Mouse (Mus musculus) activated CD4-positive, CD25-positive, alpha-beta regulatory T cell, adult 4 months (primary cell): ENCODE measurements around the gene Skap2. TPM values are rescaled to one million over a fixed set of nuclear protein-coding genes. Genes with fewer than 3 reads are reported as not detected.

Source experiments
- ATAC-seq: one replicate; pipeline ENCODE4 v1.8.0; 2017
- polyA plus RNA-seq, 2 experiments: library from polyadenylated mRNA; unstranded; fragments of 100-300 nt; shearing (Covaris generic); gene quantifications; one replicate each; pipeline ENCODE4 v1.2.1; 2017

The Skap2 gene
- polyA plus RNA-seq, 2 experiments from 2014 or later = 15.6 to 20.1 TPM

DNA sequence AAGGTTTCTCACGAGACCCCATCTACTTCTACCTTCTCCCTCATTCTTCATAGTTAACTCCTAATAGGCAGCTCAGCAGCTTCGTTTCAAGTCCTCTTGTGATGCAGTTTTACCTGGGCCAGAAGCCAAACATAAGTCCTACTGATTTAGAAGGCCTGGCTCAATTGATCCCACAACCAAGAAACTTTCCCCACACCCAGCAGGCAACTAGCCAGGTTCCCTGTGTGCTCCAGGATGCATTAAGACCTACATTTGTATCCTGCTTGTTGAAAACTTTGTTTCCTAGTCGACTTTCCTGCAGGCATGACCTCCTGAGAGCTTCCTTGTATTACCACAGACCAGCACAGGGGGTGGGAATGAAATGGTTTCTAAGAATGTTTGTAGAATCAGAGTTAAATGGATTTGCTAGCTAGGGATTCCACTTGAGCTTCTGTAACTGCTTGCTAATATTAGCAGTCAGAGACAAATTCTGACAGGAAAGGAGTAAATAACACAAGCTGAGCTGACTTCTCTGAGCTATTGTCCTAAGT lies 125.4 kb downstream of the Skap2 start:
- no peak for ATAC-seq

DNA sequence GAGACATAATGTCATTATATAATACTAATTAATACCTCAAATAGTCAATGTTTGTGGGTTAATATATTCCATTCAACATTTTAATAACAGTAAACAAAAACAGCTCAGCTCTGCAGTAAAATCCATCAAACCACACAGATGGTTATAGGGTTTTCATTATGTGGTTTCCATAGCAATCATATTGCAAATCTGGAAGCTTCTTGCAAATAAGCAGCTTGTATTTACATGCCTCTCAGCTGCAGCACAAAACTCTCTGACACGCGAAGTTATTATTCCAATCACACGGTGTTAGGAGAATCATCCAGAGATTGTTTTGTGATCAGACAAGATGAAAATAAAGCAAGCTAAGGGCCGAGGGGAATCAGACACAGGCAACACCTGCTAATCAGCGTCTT lies 129.5 kb downstream of the Skap2 start:
- no peak for ATAC-seq

DNA sequence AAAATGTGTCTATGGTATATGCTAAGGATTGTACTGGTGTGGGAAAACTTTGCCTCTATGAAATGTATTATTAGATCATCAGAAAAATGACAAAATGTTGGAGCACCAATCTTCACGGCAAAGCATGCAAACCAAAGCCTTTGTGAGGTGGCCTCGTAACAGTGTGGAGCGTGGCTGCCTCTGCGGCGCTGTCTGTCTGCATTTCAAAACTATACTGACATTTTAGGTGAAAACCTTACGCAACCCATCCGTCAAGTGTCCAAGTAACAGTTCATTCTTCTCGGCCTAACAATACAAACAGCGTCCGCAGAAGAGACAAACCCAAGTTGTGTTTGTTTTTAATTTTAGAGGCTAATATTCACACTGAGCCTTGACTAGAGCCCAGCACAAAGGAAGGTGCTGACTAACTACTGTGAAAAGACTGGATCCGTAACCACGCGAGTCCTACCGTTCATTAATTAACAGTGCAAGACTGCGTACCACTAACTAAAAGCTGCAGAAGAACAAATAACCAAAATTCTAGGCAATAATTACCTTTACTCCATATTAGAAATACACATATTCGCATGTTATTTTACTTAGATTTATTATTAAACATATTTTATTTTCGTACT lies 130.0 kb downstream of the Skap2 start:
- no peak for ATAC-seq

DNA sequence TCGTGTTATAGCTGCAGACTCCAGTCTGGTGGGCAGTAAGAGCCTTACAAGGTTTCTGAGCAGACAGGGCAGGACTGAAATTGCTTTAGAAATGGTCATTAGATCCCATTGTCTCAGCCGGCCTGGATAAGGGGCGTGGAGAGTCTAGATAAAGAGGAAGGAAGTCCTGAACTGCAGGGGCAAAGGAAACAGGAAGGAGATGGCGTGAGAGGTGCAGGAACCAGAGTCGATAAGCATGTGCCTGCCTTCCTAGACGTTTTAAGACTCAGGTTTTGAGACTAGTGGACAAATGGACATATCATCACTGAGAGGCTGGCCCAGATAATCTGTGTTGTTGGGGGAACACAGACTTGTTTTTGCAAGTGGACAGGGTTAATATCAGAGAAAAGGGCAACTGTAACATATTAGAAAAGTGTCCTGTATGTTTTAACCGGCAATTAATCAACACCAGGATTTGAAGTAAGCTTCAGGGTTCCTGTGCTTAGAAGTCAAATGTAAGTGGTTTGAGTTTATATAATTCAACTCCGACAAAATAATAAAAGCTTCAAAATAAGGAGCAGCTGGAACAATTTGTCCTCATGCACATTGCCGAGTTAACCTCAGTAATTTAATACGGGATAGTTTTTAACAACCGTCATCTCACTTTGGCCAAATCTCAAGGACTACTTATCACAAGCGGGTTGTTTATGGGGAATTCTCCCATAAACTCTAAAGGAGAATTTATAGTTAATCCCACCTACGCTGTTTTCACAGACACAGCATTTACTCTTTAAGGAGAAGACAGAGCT lies 131.0 kb downstream of the Skap2 start:
- ATAC-seq = no peak

DNA sequence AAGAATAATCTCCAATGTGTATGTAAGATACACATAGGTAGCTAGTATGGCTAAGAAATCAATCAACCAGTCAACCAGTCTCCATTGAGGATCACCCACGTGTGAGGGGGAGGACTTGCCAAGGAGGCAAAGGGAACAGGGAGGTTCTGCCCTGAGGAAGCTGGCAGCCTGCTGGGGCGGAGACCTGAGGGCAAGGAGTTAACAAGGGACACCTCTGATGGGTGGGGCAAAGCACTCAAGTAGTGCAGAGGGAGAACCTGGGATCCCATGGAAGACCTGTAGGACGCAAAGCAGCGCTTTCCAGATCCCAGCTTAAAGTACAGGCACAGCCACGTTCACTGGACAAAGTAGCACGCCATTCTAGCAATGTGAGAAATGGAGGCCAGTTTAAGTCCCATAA lies 131.6 kb downstream of the Skap2 start:
- ATAC-seq = no peak

DNA sequence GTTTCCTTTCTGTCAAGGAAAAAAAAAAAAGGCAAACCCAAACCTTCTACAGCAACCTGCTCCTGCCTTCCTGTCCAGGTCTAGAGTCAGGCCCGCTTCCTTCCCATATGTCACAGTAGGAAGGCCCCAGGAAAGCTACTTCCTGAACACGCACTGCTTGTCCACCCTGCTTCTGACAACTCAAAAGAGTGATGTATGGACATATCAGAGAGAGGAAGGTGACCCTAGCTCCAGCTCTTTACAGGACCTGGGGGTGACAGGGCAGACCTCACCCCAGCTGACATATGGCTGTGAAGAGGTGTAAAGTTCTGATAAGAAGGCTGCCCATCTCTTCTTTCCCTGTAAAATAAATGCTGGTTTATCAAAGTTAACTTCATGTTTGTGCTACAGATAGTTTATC lies 133.8 kb downstream of the Skap2 start:
- no peak for ATAC-seq

DNA sequence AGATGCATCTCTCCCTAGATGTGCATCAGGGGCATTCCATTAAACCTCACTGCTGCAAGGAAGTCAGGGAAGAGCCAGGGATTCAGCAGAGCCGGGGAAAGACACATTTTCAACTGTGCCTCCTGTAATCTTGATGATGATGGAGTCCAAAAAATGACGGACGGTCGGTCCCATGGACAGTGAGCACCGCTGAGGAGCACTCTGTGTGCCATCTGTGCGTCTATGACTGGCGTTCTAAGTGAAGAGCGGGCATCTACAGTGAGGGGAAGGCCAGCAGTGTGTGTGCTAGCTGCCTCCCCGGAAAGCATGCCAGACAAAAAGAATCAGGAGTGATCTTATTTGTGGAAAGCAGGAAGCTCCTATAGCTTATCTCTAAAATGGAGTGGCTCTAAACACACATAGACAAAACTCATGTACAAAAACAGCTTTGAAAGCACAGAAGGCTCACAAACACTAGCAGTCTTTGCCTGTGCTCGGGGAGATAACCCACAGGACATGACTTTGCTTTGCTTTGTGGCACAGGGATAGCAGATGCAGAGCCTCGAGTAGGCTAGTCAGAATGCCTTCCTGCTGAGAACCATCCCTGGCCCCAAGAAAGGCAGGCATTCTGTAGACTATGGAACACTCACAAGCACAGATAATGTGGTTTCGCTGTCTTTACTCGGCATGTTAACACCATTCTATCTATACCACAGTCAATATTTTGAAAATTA lies 135.4 kb downstream of the Skap2 start:
- ATAC-seq = no peak

DNA sequence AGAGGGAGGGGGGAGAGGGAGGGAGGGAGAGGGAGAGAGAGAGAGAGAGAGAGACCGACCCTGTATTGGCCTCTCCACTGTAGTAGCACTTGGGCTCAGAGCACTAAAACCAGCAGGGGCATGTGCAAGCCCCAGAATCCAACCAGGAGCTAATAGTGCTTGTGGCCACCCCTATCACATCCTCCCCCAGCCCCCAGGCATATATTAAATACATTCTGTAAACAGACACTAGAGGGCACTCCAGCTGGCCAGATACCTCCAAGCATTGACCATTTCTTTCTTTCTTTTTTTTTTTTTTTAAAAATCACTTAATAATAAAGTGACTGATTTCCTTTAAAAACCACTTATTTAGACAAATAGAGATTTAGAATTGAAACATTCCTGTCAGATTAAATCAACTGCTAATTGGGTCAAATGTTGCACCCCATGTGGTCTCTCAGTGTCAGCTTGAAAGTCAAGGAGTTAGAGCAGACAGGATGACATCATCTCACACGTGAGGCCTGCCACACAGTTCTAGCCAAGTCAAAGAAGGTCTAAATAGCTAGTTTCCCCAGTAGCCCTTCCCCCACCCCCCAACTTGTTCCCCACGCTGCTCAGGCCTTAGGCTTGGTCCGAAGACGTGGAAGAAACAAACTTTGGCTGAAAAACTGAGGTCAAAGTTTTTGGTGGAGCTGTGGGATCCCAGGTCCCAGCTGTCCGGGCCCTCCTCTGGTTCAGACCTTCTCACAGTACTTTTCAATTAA lies 136.3 kb downstream of the Skap2 start:
- no peak for ATAC-seq

DNA sequence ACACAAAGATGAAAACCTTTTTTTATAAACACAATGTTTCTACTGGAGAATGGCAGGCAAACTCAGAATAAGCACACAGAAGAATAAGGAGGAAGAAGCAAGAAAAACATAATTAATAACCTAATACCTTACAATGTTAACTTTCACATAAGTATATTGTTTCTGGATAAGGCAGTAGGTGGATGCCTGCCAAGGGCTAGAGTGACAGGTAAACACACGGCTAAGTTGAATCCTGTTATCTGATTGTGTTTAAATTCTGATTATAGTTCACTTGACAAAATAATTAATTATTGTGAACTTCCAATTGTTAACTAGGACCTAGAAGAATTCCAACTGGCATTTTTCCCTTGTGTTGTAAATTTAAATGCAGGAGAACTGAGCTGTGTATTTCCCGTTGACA lies 138.3 kb downstream of the Skap2 start:
- ATAC-seq = no peak

DNA sequence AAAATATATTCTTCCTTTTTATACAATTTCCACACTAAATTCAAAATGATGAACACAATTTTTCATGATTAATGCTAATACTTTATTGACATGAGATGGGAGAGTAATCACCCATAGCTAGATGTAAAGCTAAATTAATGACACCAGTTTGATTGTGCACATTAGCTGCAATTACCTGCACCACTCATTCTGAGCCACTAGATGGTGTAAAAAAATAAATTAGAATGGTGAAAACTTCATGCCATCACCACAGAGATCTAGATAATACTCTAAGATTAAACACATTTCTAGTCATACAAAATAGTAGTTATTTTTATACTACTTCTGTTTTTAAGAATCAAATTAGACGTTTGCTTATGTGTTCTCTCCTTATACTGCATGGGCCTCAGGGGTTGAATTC lies 141.2 kb downstream of the Skap2 start:
- ATAC-seq = peak; percentile 46

DNA sequence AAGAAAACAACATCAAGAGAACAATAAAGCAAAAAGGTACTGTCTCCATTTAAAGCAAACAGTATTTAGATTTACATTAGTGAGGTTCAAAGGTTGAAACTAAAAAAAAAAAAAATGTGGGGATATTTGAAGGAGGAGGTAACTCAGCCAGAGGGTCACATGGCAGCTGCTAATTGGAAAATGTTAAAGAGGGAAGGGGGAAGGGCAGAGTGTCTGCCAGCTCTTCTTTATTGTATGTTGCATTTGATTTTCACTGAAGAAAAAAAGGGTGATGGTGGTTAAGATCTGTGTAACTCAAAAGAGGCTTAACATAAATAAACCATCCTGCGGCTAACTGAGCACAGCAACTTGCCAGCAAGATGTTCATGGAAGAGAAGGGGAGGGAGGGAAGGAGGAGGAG lies 142.1 kb downstream of the Skap2 start:
- no peak for ATAC-seq

DNA sequence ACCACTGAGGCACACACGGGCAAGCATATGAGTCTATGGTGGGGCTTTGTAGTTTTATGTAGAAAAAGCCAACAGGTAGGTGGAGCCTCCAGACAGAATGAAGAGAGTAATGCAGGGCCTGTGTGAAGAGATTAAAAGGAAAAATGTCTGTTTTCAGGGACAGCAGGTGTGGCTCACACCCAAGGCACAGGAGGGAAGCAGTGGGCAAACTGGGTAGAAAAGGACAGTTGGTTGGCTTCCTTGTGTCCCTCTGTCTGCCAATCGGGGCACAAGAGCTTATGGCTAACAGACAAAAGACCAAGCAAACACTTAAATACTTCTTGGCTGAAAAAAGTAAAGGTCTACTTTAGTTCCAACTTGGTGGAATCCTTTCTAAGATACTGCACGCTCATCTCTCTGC lies 145.8 kb downstream of the Skap2 start:
- ATAC-seq = no peak

DNA sequence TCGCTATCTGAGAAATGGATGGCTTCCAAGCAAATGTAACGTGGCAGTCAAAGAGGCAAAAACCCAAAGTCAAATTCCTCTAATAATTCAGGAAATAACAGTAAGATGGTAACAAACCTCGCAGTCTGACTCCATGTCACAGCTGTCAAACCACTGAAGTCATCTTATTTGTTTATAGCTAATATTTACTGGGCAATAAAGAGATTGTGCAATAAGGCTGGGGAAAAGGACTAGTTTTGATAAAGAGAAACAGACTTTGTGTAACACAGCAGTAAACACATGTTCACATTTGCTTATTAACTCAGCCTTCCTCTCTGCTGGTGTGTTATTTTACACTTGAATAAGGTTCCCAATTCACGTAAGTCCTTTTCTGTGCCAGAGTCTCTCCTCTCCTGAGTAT lies 148.8 kb downstream of the Skap2 start:
- ATAC-seq = no peak

DNA sequence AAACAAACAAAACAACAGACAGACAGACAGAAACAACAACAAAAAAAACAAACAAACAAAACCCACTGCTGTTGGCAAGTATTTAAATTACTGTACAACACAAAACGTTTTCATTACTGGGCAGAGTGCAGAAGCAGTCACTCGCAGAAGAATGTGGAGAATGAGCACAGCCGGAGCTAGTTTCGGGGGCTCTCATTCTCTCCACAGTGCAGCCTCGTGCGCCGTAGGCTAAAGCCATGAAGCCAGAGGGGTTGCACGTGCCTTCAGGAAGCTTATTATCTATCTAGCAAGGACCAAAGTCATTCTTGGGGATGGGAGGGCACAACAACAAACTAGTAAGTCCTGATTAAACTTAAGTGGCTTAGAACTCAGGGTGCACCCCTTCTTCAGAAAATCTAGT lies 152.0 kb downstream of the Skap2 start:
- ATAC-seq = no peak

DNA sequence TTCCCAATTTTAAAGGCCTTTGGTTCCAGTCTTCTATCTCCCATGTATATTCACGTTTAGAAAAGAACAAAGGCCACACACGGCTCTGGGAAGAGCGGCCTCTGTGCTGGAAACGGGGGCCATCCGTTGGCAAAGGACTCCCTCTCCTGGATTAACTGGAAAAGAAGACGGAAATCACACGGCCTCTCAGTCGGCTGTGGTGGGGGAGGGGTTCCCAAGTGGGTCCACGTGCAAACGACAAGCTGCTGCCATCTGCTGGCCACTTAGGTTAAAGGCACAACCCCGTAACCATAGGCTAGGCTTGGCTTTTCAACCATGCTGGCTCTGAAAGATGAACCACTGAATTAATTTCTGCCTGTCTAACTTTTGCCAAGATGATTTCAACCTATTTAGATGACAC lies 154.5 kb downstream of the Skap2 start:
- ATAC-seq = peak; percentile 93

DNA sequence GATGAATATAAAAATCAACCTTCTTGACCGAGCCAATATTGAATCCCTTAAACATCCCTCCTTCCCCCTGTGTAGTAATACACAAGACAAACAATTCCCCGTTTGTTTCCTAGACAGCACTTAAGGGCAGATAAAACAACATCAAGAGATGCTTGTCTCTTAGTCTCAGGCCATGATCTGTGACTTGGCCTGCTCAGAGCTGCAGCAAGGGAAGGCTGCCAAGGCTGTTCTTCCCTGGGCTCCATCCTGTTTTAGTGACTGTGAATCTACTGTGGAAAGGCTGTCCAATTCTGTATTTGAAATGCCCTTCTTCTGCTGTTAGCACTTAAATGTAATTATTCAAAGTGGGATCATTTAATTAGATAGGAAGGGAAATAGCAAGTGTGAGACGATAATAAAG lies 159.1 kb downstream of the Skap2 start:
- ATAC-seq = no peak

DNA sequence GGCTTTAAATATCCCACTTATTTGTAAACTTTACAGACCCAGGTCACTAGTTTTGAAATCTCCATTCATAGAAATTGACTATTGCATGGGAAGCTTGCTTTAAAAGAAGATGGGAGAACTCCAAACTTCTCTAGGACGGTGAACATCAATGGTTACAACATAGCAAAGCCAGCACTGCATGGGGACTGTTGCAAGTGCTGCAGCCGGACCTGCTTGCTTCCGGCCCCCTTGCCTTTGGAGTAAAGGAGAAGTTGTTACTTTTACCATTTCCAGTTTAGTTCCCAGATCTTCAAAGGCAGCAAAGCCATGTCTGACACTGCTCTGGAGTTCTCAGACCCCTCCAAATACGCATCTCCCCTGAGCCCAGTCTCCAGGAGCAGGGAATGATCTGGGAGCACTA lies 159.7 kb downstream of the Skap2 start:
- no peak for ATAC-seq

DNA sequence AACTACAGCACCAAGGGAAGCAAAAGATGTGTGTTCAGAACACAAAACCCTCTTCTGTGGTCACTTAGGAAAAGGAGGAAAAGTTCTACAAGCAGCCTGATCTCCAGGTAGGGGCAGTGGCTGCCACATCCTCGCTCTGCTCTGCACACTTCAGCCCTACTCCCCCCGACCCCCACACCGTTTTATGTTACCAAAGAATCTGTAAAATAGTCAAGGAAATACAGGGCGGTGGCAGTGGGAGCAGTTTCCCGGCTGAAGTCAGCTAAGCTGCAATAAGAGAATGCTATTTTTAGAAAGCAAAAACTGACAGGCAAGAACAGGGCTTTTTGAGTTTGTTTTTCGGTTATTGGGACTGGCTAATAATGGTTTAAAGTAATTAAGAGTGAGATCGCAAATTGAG lies 160.8 kb downstream of the Skap2 start:
- ATAC-seq = no peak

DNA sequence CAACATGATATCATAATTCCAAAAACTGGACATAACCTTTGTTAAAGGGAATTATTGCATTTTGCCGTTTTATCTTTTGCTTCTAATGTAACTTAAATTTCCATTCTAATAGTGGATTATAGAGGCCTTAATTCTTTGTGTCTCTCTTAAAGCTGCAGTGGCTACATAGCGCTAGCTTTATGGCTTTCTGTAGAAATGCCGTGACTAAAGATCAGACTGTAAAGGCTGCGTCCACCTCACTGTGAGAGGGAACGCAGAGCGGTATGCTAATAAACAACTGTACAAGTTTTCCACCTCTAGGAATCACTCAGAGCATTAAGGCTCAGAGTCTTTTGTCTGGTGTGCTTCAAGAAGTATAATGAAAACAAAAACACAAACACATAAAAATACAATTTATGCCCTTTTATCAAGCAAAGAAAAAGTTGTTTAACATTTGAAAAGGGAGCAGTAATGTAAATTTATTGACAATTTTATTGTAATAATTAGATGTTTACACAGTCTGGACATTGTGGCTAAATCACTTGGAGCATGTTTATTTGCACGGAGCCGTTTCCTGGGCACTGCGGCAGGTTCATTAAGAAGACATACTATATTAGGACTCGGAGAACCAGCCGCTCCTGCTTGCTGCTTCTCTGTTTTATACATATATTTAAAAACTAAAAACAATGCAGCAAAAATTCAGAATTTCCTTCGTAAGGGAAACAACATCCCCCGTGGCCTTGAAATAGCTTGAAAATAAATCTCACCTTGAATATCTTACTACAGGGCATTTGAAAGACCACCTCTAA lies 162.1 kb downstream of the Skap2 start:
- ATAC-seq = no peak

DNA sequence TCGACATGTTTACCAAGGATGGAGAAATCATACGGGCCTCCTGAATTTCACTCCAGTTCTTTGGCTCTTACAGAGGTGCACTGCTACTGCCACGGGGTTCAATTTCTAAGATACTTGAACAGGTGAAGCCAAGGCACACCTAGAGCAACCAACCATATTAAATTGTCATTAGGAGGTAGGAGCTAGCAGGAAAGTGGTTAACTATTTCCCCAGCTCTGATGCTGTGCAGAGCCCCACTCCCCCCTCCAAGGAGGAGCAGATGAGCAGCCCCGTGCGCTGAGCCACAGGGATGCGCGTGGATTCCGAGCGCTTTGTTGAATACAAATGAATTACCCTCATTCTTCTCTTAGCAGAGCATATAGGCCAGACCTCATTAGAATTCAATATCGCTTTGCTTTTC lies 162.8 kb downstream of the Skap2 start:
- no peak for ATAC-seq

DNA sequence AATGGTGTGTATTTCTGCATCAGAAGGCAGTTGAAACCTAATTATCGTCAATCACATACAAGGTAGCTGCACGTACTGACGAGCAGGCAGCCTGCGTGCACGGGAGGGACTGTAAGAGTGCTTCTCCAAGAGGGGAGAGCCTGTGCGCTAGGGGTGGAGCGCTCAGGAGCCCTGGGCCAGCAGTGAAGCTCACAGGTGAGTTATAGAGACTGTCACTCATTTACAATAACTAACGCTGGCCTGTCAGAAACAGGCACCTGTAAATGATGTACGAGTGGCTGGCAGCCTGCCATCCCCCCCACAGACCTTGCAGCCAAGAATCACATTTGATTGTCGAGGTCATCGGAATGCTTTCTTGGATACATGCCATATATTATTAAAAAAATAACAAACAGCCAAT lies 168.2 kb downstream of the Skap2 start:
- ATAC-seq = no peak

DNA sequence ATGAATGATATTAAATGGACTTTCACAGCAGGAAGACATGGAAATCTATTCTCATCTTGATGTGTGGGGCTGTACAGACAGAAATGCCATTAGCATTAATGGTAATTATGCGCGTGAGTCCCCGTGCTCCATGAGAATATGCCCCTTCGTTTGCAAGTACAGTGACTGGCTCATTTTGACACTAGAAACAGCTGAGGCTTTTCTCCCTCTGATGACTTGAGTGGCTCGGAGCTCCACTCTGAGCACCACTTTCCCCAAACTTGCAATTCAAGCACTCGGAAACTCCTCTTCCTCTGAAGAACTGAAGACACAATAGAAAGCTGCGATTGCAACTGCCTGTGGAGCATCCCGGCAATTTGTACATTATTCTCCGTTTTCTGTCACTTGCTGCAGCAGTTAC lies 169.3 kb downstream of the Skap2 start:
- no peak for ATAC-seq
